Mouse (Mus musculus): Measurements from ENCODE around the gene Otop2.
A peak's percentile ranks its signal among the peaks of the same experiment; 100 is the strongest.

Gene Otop2

GRCm38 (mm10) chr11:115300745-115301144 is 6.2 kb upstream of the Otop2 start:
- DNase-seq, result no peak

DNA sequence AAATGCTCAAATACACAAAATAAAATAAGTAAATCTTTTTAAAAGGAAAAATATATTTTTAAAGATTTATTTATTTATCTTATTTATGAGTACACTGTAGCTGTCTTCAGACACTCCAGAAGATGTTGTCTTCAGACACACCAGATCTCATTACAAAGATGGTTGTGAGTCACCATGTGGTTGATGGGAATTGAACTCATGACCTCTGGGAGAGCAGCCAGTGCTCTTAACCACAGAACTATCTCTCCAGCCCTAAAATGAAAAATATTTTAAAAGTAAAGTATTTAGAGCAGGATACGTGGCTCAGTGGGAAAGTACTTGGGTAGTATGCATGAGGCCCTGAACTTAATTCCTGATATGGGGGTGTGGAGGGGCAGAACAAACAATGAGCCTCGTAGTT is 5.6 kb upstream of the Otop2 start:
- DNase-seq, result no peak

DNA sequence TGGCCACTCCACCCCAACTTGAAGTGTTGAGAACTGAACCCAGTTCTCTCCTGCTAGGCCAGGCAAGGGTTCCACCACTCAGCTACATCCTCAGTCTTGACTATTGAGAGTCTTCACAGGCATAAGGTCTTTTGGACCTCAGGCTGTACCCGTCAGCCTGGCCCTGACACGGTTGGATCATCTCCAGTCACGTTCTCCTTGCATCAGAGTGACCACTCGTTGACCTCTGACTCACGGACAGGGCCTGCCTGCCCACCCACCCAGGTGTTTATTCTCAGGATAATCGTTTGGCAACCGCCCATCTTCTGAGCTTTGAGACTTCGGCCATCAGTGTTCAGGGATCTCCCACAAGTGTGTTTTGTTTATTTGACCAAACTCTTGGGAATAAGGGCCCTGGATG is 3.8 kb upstream of the Otop2 start:
- DNase-seq, result no peak

GRCm38 (mm10) chr11:115308781-115309180 is 1.8 kb downstream of the Otop2 start:
- DNase-seq, result no peak

GRCm38 (mm10) chr11:115314249-115314648 is 7.3 kb downstream of the Otop2 start:
- DNase-seq, result no peak

GRCm38 (mm10) chr11:115317204-115317603 is 10.2 kb downstream of the Otop2 start:
- DNase-seq, result no peak

GRCm38 (mm10) chr11:115318245-115319027 is 11.5 kb downstream of the Otop2 start:
- no peak for DNase-seq

DNA sequence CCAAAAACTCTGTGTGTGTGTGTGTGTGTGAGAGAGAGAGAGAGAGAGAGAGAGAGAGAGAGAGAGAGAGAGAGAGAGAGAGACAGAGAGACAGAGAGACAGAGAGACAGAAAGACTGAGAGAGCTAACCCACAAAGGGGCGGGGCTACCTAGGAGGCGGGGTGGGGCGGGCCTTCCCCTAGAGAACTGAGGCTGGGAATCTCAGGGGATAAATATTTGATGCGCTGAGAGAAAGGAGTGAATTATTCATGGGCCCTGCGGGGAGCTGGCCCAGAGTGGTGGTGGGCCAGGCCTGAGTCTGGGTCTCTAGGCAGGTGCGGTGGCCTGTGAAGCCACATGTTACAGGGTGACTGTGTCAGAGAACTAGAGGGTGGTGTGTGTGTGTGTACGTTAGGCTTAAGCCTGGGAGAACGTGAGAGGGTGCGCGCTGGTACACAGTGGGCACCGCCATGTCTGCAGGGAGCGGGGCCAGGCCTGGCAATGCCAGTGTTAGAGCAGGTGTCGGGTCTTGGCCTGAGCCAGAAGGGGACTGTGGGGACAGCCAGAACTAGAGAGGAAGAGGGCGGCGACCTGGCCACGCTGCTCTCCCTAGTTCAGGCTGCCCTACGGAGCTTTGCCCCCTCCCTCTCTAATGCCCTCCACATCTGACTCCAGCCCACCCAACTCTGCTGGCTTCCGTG is 12.9 kb downstream of the Otop2 start:
- no peak for DNase-seq

GRCm38 (mm10) chr11:115321906-115322693 is 15.1 kb downstream of the Otop2 start, which contains the start of gene Ush1g:
Gene Ush1g (minus strand): TSS chr11:115322041.
- peak; percentile 21 to 28 for DNase-seq

GRCm38 (mm10) chr11:115323354-115323753 is 16.4 kb downstream of the Otop2 start:
- DNase-seq, result no peak

- no peak for DNase-seq
These were observed 19.8 kb downstream of the Otop2 start for GRCm38 (mm10) chr11:115326730-115327129.

DNA sequence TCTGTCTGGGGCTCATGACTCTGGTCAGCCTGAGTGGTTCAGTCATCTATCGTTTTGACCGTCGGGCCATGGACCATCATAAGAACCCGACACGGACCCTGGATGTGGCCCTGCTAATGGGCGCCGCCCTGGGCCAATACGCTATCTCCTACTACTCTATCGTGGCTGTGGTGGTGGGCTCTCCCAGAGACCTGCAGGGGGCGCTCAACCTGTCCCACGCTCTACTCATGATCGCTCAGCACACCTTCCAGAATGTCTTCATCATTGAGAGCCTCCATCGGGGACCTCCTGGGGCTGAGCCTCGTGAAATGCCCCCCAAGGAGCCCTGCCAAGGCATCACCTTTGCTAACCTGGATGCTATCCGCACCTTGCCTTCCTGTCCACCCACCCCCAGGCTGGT is 22.4 kb downstream of the Otop2 start:
- DNase-seq, result no peak

GRCm38 (mm10) chr11:115334531-115334930 is 27.6 kb downstream of the Otop2 start, which contains the start of gene Otop3:
Gene Otop3 (plus strand): TSS chr11:115334731.
- DNase-seq, result no peak

- peak in 1 of 2 experiments; percentile 39 for DNase-seq
These were observed 28.3 kb downstream of the Otop2 start for GRCm38 (mm10) chr11:115335223-115335622.

DNA sequence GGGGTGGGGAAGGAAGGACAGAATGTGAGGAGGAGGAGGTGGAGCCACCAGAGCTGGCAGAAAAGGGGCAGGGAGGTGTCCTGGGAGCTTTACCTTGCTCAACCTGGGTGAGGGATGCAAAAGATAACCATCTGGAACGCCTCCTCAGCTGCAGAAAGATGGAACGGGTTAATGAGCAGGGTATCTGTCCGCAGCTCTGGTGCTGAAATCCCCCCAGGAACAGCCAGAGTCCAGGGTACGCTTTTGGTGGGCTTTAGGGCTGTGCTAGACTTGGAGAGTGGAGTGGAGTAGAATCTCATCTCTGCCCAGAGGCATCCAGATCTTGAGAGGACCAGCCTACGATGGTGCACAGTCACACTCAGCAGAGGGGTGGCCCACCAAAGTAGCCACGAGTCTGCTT is 29.2 kb downstream of the Otop2 start:
- DNase-seq, result no peak

DNA sequence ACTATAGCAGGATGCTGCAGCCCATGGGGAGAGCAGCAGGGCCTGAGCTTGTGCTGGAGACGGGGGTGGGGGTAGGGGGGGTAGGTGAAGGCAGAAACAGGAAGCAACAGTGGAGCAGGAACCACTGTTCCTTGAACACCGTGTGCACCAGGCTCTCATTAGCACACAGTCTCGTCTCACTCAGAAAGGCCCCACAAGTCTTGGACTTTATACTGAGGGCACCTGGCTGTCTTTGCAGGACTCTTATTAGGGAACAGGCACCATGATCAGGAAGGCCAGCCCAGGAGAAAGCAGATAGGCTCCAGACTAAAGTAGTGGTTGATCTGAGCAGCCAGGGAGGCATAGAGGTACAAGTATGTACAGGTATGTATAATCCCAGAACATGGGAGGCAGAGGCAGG is 30.4 kb downstream of the Otop2 start:
- no peak for DNase-seq

GRCm38 (mm10) chr11:115337826-115338225 is 30.9 kb downstream of the Otop2 start:
- DNase-seq, result no peak

DNA sequence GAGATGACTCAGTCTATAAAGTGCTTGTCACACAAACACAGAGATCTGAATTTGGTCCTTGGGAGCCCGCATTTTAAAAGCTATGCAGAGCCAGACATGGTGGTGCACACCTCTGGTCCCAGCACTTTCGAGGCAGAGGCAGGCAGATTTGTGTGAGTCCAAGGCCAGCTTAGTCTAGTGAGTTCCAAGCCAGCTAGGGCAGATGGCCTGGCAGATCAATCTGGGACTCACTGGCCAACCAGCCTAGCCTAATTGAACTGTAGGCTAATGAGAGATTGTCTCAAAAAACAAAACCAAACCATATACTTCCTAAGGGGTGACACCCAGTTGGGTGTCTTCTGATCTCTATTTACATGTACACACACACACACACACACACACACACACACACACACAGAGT is 34.3 kb downstream of the Otop2 start:
- no peak for DNase-seq

DNA sequence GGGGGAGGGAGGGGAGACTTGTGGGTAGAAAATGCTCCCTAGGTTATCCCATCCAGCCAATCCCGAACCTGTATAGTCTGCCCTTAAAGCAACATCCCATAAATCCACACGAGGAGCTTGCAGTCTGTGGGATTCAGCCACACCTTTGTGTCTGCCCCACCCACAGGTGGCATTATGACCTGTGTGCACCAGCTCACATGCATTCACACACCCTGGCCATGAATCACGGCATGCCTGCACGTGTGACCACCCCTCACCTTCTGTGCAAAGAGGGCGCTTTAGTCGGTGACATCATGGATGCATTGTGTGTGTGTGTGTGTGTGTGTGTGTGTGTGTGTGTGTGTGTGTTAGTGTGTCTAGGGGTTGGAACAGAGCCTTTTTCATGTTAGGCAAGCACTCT is 34.9 kb downstream of the Otop2 start:
- DNase-seq, result no peak

DNA sequence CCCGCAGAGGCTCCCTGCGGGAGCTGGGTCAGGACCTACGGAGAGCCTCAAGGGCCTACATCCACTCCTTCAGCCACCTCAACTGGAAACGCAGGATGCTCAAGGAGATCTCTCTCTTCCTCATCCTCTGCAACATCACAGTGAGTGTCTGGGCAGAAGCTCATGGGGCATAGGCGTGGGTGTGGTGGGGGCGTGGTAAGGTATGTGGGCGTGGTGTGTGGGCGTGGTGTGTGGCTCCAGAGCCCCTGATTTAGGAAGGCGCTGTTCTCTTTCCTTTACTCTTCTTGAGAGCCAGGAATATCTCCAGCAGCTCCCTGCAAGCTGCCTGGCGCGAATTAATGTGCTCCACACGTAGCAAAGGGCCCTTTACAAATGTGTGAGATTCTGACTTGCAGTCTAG is 38.0 kb downstream of the Otop2 start:
- no peak for DNase-seq

DNA sequence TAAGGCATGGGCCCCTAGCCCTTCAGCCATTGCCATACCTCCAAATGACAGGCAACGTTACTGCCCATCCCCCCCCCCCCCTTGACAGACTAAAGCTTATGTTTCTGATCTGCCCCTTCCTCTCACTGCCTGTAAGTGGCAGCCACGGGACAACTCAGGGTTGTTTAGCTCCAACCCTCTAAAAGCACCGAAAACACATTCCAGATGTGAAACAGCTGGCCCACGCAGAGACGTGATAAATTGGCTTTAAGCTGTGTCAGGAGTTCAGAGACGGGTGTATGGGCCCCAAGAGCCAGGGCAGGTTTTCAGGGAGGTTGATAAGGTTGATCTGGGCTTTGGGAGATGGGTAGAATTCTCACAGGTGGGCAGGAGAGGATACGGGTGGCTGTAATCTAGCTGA is 38.6 kb downstream of the Otop2 start:
- no peak for DNase-seq

- no peak for DNase-seq
These were observed 41.8 kb downstream of the Otop2 start for GRCm38 (mm10) chr11:115348681-115349248.

DNA sequence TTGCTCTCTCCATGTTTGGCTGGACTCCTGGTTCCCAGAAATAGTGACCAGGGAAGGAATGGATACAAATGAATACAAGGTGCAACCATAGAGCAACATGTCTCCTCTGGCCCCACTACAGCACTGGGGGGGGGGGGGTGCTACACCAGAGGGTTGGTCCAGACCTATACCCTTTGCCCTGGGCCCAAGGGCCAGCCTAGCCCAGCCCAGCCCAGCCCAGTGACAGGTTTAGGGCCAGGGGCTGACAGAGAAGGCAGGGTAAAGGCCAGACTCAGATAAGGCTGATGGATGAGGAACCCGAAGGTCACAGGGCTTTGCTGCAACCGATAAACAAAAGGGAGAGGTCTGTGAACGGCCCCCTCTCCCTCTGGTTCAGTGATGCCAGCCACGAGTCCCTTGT is 43.0 kb downstream of the Otop2 start:
- no peak for DNase-seq

All from lung, adult 18-20 months (tissue).